Mouse (Mus musculus) embryonic fibroblast, embryonic 13.5 days (primary cell): ENCODE results near the gene Zfp950.

Source experiments
- CTCF ChIP-seq: IDR thresholded peaks from 2 replicates; pipeline ENCODE4 v1.5.1; 2011; ENCODE audit warnings: mild to moderate bottlenecking, control low read depth, low read length, moderate library complexity, borderline replicate concordance; ENCODE audit not compliant: insufficient read depth
- POLR2A ChIP-seq: IDR thresholded peaks from 2 replicates; pipeline ENCODE4 v1.6.1; 2011; ENCODE audit warnings: low read depth, mild to moderate bottlenecking, control low read depth, low read length, moderate library complexity

- TF ChIP-seq POLR2A: no peak
- TF ChIP-seq CTCF: no peak
Measured at GRCm38 (mm10) chr19:61021939-61022566, 118.6 kb downstream of the Zfp950 start.
